Mouse (Mus musculus): Measurements from ENCODE around the gene Hist2h2ab. TPM values are rescaled to one million over a fixed set of nuclear protein-coding genes. Genes with fewer than 3 reads are reported as not detected.
A peak's percentile ranks its signal among the peaks of the same experiment; 100 is the strongest.
"Not testable (repeated sequence)": the region's sequence is repeated elsewhere in the genome, so short reads cannot be mapped to it uniquely, and the experiment has no call there.

Gene Hist2h2ab
- polyA plus RNA-seq, 1 experiment from 2014 or later, result 0.86 TPM

GRCm38 (mm10) chr3:96230404-96230803 is 10.7 kb downstream of the Hist2h2ab start:
- 78% methylated on average over 2 of the region's 2 CpGs for WGBS

GRCm38 (mm10) chr3:96230910-96231757 is 11.5 kb downstream of the Hist2h2ab start:
- H3K4me3 ChIP-seq (replicated peaks), result no peak overlapping the region
- 80% methylated on average over 4 of the region's 4 CpGs for WGBS
- H3K36me3 ChIP-seq, result no peaks in the 10 kb centered on the region
- H3K27me3 ChIP-seq, result no peaks in the 10 kb centered on the region
- H3K4me2 ChIP-seq, result no peak overlapping the region
- H3K9me3 ChIP-seq (replicated peaks), result no peaks in the 10 kb centered on the region
- no peak overlapping the region for H3K27ac ChIP-seq
- no peak for ATAC-seq (replicated peaks; ENCODE audit: low FRiP score)
- H3K9ac ChIP-seq, result no peak overlapping the region
- H3K4me1 ChIP-seq, result peaks cover 17% of the 10 kb centered on the region

More at GRCm38 (mm10) chr3:96230404-96230803, 10.7 kb downstream of the Hist2h2ab start:
- H3K36me3 ChIP-seq, result no peaks in the 10 kb centered on the region
- H3K4me2 ChIP-seq, result no peak overlapping the region
- H3K9ac ChIP-seq, result no peak overlapping the region
- no peak for ATAC-seq (replicated peaks; ENCODE audit: low FRiP score)
- H3K4me1 ChIP-seq, result peaks cover 21% of the 10 kb centered on the region
- no peaks in the 10 kb centered on the region for H3K9me3 ChIP-seq (replicated peaks)
- H3K4me3 ChIP-seq (replicated peaks), result no peak overlapping the region
- H3K27me3 ChIP-seq, result no peaks in the 10 kb centered on the region
- H3K27ac ChIP-seq, result no peak overlapping the region

- Histone ChIP-seq H3K4me1 (peaks cover 19% of the 10 kb centered on the region), H3K36me3 (no peaks in the 10 kb centered on the region), H3K9me3 (replicated peaks) (no peaks in the 10 kb centered on the region), H3K27ac (no peak overlapping the region), H3K4me3 (replicated peaks) (no peak overlapping the region), H3K4me2 (no peak overlapping the region), H3K27me3 (no peaks in the 10 kb centered on the region), H3K9ac (no peak overlapping the region)
- WGBS, result 77% methylated on average over 2 of the region's 2 CpGs
- no peak for ATAC-seq (replicated peaks; ENCODE audit: low FRiP score)
Measured at GRCm38 (mm10) chr3:96231758-96232120, 12.1 kb downstream of the Hist2h2ab start.

- Histone ChIP-seq H3K36me3 (no peaks in the 10 kb centered on the region), H3K4me1 (peaks cover 24% of the 10 kb centered on the region), H3K27ac (no peak overlapping the region), H3K9ac (no peak overlapping the region), H3K27me3 (no peaks in the 10 kb centered on the region), H3K9me3 (replicated peaks) (no peaks in the 10 kb centered on the region), H3K4me2 (no peak overlapping the region), H3K4me3 (replicated peaks) (no peak overlapping the region)
- ATAC-seq (replicated peaks; ENCODE audit: low FRiP score), result no peak
- 88% methylated on average over 2 of the region's 2 CpGs for WGBS
Measured at GRCm38 (mm10) chr3:96234914-96235313, 15.2 kb downstream of the Hist2h2ab start.

GRCm38 (mm10) chr3:96235836-96236235 is 16.2 kb downstream of the Hist2h2ab start:
- Histone ChIP-seq H3K9ac (no peak overlapping the region), H3K4me3 (replicated peaks) (no peak overlapping the region), H3K27me3 (no peaks in the 10 kb centered on the region), H3K36me3 (no peaks in the 10 kb centered on the region), H3K9me3 (replicated peaks) (no peaks in the 10 kb centered on the region), H3K4me2 (peak overlapping the region; percentile 56; the same call in 1 of the 2 replicates), H3K4me1 (peaks cover 26% of the 10 kb centered on the region), H3K27ac (peak overlapping the region; percentile 91; the same call in 1 of the 2 replicates)
- 39% methylated on average over 3 of the region's 3 CpGs for WGBS
- ATAC-seq (replicated peaks; ENCODE audit: low FRiP score), result no peak

GRCm38 (mm10) chr3:96236834-96237334 is 17.2 kb downstream of the Hist2h2ab start:
- no peak for ATAC-seq (replicated peaks; ENCODE audit: low FRiP score)
- Histone ChIP-seq H3K4me1 (peaks cover 27% of the 10 kb centered on the region), H3K27me3 (no peaks in the 10 kb centered on the region), H3K27ac (peak overlapping the region; percentile 91), H3K4me3 (replicated peaks) (peak overlapping the region; percentile 53), H3K9ac (peak overlapping the region; percentile 67), H3K4me2 (peak overlapping the region; percentile 56), H3K36me3 (no peaks in the 10 kb centered on the region), H3K9me3 (replicated peaks) (no peaks in the 10 kb centered on the region)
- 69% methylated on average over 4 of the region's 4 CpGs for WGBS

GRCm38 (mm10) chr3:96237335-96237903 is 17.8 kb downstream of the Hist2h2ab start:
- ATAC-seq (replicated peaks; ENCODE audit: low FRiP score), result no peak
- 16% methylated on average over 7 of the region's 7 CpGs for WGBS
- Histone ChIP-seq H3K9ac (peak overlapping the region; percentile 67), H3K4me1 (peaks cover 27% of the 10 kb centered on the region), H3K36me3 (no peaks in the 10 kb centered on the region), H3K27ac (peak overlapping the region; percentile 91), H3K4me2 (peak overlapping the region; percentile 56), H3K27me3 (no peaks in the 10 kb centered on the region), H3K4me3 (replicated peaks) (peak overlapping the region; percentile 53), H3K9me3 (replicated peaks) (no peaks in the 10 kb centered on the region)

- peak overlapping the region; percentile 91 for H3K27ac ChIP-seq
- ATAC-seq (replicated peaks; ENCODE audit: low FRiP score), result no peak
- 0% methylated on average over 12 of the region's 12 CpGs for WGBS
- peaks cover 27% of the 10 kb centered on the region for H3K4me1 ChIP-seq
- no peaks in the 10 kb centered on the region for H3K9me3 ChIP-seq (replicated peaks)
- H3K27me3 ChIP-seq, result no peaks in the 10 kb centered on the region
- peak overlapping the region; percentile 67 for H3K9ac ChIP-seq
- H3K4me2 ChIP-seq, result peak overlapping the region; percentile 56
- H3K36me3 ChIP-seq, result no peaks in the 10 kb centered on the region
- peak overlapping the region; percentile 53 for H3K4me3 ChIP-seq (replicated peaks)
Measured at GRCm38 (mm10) chr3:96237904-96238511, 18.3 kb downstream of the Hist2h2ab start.

GRCm38 (mm10) chr3:96238954-96239793 is 19.5 kb downstream of the Hist2h2ab start, which contains the start of gene Hist2h3c2:
Hist2h3c2 (minus strand) TSS chr3:96239127.
- H3K36me3 ChIP-seq; H3K27me3 ChIP-seq; H3K9me3 ChIP-seq (replicated peaks): not testable (repeated sequence)
- peak within 1 kb of the TSS; percentile 53 for H3K4me3 ChIP-seq (replicated peaks)
- WGBS, result 0% methylated on average over 26 of the region's 68 CpGs
- H3K4me2 ChIP-seq, result peak within 1 kb of the TSS; percentile 56
- peak within 1 kb of the TSS; percentile 91 for H3K27ac ChIP-seq
- H3K4me1 ChIP-seq, result peaks cover 37% of the 10 kb centered on the region
- peak within 1 kb of the TSS; percentile 67 for H3K9ac ChIP-seq
- peak; percentile 94 for ATAC-seq (replicated peaks; ENCODE audit: low FRiP score)

GRCm38 (mm10) chr3:96239949-96240798 is 20.5 kb downstream of the Hist2h2ab start, which contains the start of gene Hist2h2aa2:
Hist2h2aa2 (minus strand) TSS chr3:96240276.
- WGBS, result 5% methylated on average over 31 of the region's 85 CpGs
- peak within 1 kb of the TSS; percentile 37 for H3K4me3 ChIP-seq (replicated peaks)
- not testable (repeated sequence) for H3K9me3 ChIP-seq (replicated peaks); H3K27me3 ChIP-seq; H3K36me3 ChIP-seq
- peaks cover 43% of the 10 kb centered on the region for H3K4me1 ChIP-seq
- ATAC-seq (replicated peaks; ENCODE audit: low FRiP score), result peak; percentile 89
- H3K27ac ChIP-seq, result peak within 1 kb of the TSS; percentile 91
- peak within 1 kb of the TSS; percentile 49 for H3K4me2 ChIP-seq
- H3K9ac ChIP-seq, result peak within 1 kb of the TSS; percentile 40

Measured in kidney, embryonic 15.5 days (tissue).